Mouse (Mus musculus) intestine, postnatal 0 days (tissue): ENCODE measurements around the gene Tstd2. TPM values are rescaled to one million over a fixed set of nuclear protein-coding genes. Genes with fewer than 3 reads are reported as not detected.
A peak's percentile ranks its signal among the peaks of the same experiment; 100 is the strongest.

ENCODE experiments used
- ATAC-seq: fragments of 200-750 bp; cut with Nextera tagmentation; 2 replicates; pipeline ENCODE4 v1.8.0; 2017; ENCODE audit warnings: mild to moderate bottlenecking, moderate TSS enrichment, moderate library complexity
- H3K27ac ChIP-seq: fragments of 300-500 bp; sonication (generic); 2 replicates; pipeline ENCODE4 v1.5.1; 2014; ENCODE audit warnings: mild to moderate bottlenecking, low read depth, low read length, moderate library complexity
- H3K27me3 ChIP-seq: fragments of 300-500 bp; sonication (generic); replicated peaks from 2 replicates; pipeline ENCODE4 v1.6.1; 2014; ENCODE audit warnings: low read length, mixed read lengths; ENCODE audit not compliant: control insufficient read depth, insufficient read depth
- H3K36me3 ChIP-seq: fragments of 300-500 bp; sonication (generic); 2 replicates; pipeline ENCODE4 v1.6.1; 2014; ENCODE audit warnings: mild to moderate bottlenecking, moderate library complexity; ENCODE audit not compliant: control insufficient read depth, insufficient read depth
- H3K4me1 ChIP-seq: fragments of 300-500 bp; sonication (generic); replicated peaks from 2 replicates; pipeline ENCODE4 v1.6.1; 2014; ENCODE audit warnings: antibody characterized with exemption, low read length, mixed read lengths; ENCODE audit not compliant: control insufficient read depth, insufficient read depth
- H3K4me2 ChIP-seq: fragments of 300-500 bp; sonication (generic); replicated peaks from 2 replicates; pipeline ENCODE4 v1.6.1; 2014; ENCODE audit warnings: low read depth, mild to moderate bottlenecking, moderate library complexity
- H3K4me3 ChIP-seq: fragments of 300-500 bp; sonication (generic); 2 replicates; pipeline ENCODE4 v1.5.1; 2014; ENCODE audit warnings: low read depth, low read length
- H3K9ac ChIP-seq: fragments of 300-500 bp; sonication (generic); 2 replicates; pipeline ENCODE4 v1.6.1; 2014; ENCODE audit warnings: mild to moderate bottlenecking, low read depth, low read length
- H3K9me3 ChIP-seq: fragments of 300-500 bp; sonication (generic); 2 replicates; pipeline ENCODE4 v1.6.1; 2016; ENCODE audit warnings: mixed run types; ENCODE audit not compliant: control insufficient read depth
- CTCF ChIP-seq: sonication (generic); IDR thresholded peaks from 2 replicates; pipeline ENCODE4 v1.5.1; 2016; ENCODE audit warnings: low read depth, mild to moderate bottlenecking, control low read depth, antibody characterized with exemption, moderate library complexity
- WGBS: fragments of 180-500 bp; shearing (Covaris S2); extraction: QIAGEN DNeasy Blood & Tissue Kit; methylation state at CpG from one replicate; pipeline ENCODE4 v1.1.7; 2014; 5-methylcytosine and 5-hydroxymethylcytosine counted together
- polyA plus RNA-seq: library from polyadenylated mRNA; unstranded; fragments of >200 nt; fragmentation: Nextera tagmentation; extraction: Ambion mirVana; gene quantifications from 2 replicates; pipeline ENCODE4 v1.2.1, GENCODE M21; 2015

Tstd2 gene
- polyA plus RNA-seq, 1 experiment from 2014 or later: 10.4 TPM

- Histone ChIP-seq H3K4me2 (no peak overlapping the region), H3K27me3 (no peaks in the 10 kb centered on the region), H3K4me1 (no peaks in the 10 kb centered on the region), H3K9me3 (no peaks in the 10 kb centered on the region), H3K36me3 (no peaks in the 10 kb centered on the region), H3K27ac (no peak overlapping the region), H3K4me3 (no peak overlapping the region), H3K9ac (no peak overlapping the region)
- ATAC-seq: no peak
- TF ChIP-seq CTCF: no peak
- WGBS: 40% methylated on average over 7 of the region's 7 CpGs
Observed at GRCm38 (mm10) chr4:46100539-46100938, 38.0 kb downstream of the Tstd2 start.

GRCm38 (mm10) chr4:46099132-46099531, 39.4 kb downstream of the Tstd2 start:
- no peak for TF ChIP-seq CTCF
- Histone ChIP-seq H3K4me2 (no peak overlapping the region), H3K27ac (no peak overlapping the region), H3K9ac (no peak overlapping the region), H3K4me3 (no peak overlapping the region), H3K36me3 (no peaks in the 10 kb centered on the region), H3K27me3 (no peaks in the 10 kb centered on the region), H3K9me3 (no peaks in the 10 kb centered on the region), H3K4me1 (no peaks in the 10 kb centered on the region)
- ATAC-seq: 0 out of 2 replicates have a peak, but pooled peaks have one; percentile 13
- 68% methylated on average over 9 of the region's 9 CpGs for WGBS

GRCm38 (mm10) chr4:46097591-46097990, 40.9 kb downstream of the Tstd2 start:
- H3K9me3 ChIP-seq: no peaks in the 10 kb centered on the region
- H3K27me3 ChIP-seq: no peaks in the 10 kb centered on the region
- no peak overlapping the region for H3K9ac ChIP-seq
- no peak overlapping the region for H3K27ac ChIP-seq
- no peak for TF ChIP-seq CTCF
- no peak for ATAC-seq
- H3K36me3 ChIP-seq: no peaks in the 10 kb centered on the region
- WGBS: 85% methylated on average over 2 of the region's 2 CpGs
- no peaks in the 10 kb centered on the region for H3K4me1 ChIP-seq
- H3K4me2 ChIP-seq: no peak overlapping the region
- no peak overlapping the region for H3K4me3 ChIP-seq

GRCm38 (mm10) chr4:46096546-46096945, 41.9 kb downstream of the Tstd2 start:
- WGBS: 77% methylated on average over 7 of the region's 7 CpGs
- H3K27ac ChIP-seq: no peak overlapping the region
- no peaks in the 10 kb centered on the region for H3K36me3 ChIP-seq
- no peak for ATAC-seq
- H3K9me3 ChIP-seq: no peaks in the 10 kb centered on the region
- H3K4me3 ChIP-seq: no peak overlapping the region
- H3K4me2 ChIP-seq: no peak overlapping the region
- no peaks in the 10 kb centered on the region for H3K4me1 ChIP-seq
- no peak overlapping the region for H3K9ac ChIP-seq
- no peaks in the 10 kb centered on the region for H3K27me3 ChIP-seq
- no peak for TF ChIP-seq CTCF

GRCm38 (mm10) chr4:46095826-46096159, 42.7 kb downstream of the Tstd2 start:
- H3K27ac ChIP-seq: no peak overlapping the region
- H3K27me3 ChIP-seq: no peaks in the 10 kb centered on the region
- no peak for TF ChIP-seq CTCF
- H3K36me3 ChIP-seq: no peaks in the 10 kb centered on the region
- H3K4me2 ChIP-seq: no peak overlapping the region
- no peak for ATAC-seq
- H3K4me1 ChIP-seq: no peaks in the 10 kb centered on the region
- 92% methylated on average over 3 of the region's 3 CpGs for WGBS
- no peaks in the 10 kb centered on the region for H3K9me3 ChIP-seq
- H3K9ac ChIP-seq: no peak overlapping the region
- H3K4me3 ChIP-seq: no peak overlapping the region

- H3K4me1 ChIP-seq: no peaks in the 10 kb centered on the region
- no peaks in the 10 kb centered on the region for H3K27me3 ChIP-seq
- H3K9me3 ChIP-seq: no peaks in the 10 kb centered on the region
- H3K9ac ChIP-seq: no peak overlapping the region
- TF ChIP-seq CTCF: no peak
- no peak overlapping the region for H3K4me3 ChIP-seq
- no peaks in the 10 kb centered on the region for H3K36me3 ChIP-seq
- H3K27ac ChIP-seq: no peak overlapping the region
- no peak overlapping the region for H3K4me2 ChIP-seq
- no peak for ATAC-seq
- 75% methylated on average over 15 of the region's 15 CpGs for WGBS
Observed at GRCm38 (mm10) chr4:46094916-46095825, 43.3 kb downstream of the Tstd2 start.
